Mouse (Mus musculus): ENCODE measurements at regions not wholly inside any gene's neighbourhood (a gene's known extent, or its start where the extent isn't known, plus 50 kb on each side); places are given as distances from the start of the nearest gene placed in this dataset.

GRCm38 (mm10) chr3:35253861-35254260, 500.0 kb upstream of the Atp11b start:
- TF ChIP-seq CTCF (IDR thresholded peaks at IDR 0.05) (no peak), EP300 (IDR thresholded peaks at IDR 0.05; ENCODE audit: insufficient read depth, low read depth, low read length) (no peak), POLR2A (IDR thresholded peaks at IDR 0.05; ENCODE audit: insufficient read depth, low read depth, low read length) (no peak)

All from heart, adult 2 months (tissue).